Mouse (Mus musculus): Measurements from ENCODE around the gene Crlf3. TPM values are rescaled to one million over a fixed set of nuclear protein-coding genes. Genes with fewer than 3 reads are reported as not detected.
"Not testable (repeated sequence)": the region's sequence is repeated elsewhere in the genome, so short reads cannot be mapped to it uniquely, and the experiment has no call there.

Crlf3 gene
- polyA plus RNA-seq, 1 experiment from 2014 or later: 25.2 TPM

DNA sequence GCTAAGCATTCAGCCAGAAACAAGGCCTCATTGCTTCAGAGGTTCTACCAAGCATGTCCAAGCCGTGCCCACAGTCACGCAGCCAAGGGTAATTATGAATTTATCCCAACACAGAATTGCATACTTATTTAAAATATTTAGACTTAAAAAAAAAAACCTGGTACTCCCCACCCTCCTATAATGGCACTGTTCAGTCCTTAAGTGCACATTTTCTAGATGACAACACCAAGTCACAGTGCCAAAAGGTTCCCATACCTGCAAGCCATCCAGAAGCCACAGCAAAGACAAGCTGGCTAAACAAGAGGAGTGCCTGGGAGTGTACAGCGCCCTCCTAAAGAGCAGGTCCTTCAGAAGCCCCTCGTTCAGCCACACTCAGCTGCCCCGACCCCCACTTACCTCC, 27.6 kb downstream of the Crlf3 start:
- Histone ChIP-seq H3K9ac (no peak overlapping the region), H3K27ac (no peak overlapping the region), H3K9me3 (no peaks in the 10 kb centered on the region), H3K36me3 (peaks cover 24% of the 10 kb centered on the region), H3K4me1 (no peaks in the 10 kb centered on the region), H3K4me2 (replicated peaks) (no peak overlapping the region), H3K4me3 (no peak overlapping the region), H3K27me3 (replicated peaks) (no peaks in the 10 kb centered on the region)
- ATAC-seq (ENCODE audit: low FRiP score, low read depth): no peak
- WGBS: 89% methylated on average over 5 of the region's 5 CpGs

DNA sequence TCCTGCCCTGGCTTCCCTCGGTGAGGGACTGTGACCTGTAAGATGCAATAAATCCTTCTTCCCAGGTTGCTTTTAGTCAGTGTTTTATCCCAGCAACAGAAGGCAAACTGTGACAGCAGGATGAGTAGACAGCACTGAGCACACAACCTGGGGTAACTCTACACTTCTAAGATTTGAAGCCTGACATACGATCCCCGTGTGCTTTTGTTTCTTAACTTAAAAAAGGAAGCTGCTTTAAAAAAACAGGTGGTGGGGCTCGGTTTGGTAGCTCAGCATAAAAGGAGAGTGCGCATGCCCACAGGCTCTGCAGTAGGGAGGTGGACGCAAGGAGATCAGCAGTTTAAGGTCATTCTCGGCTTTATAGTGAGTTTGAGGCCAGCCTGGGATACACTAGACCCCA, 28.3 kb downstream of the Crlf3 start:
- H3K36me3 ChIP-seq: peaks cover 25% of the 10 kb centered on the region
- H3K9me3 ChIP-seq: no peaks in the 10 kb centered on the region
- ATAC-seq (ENCODE audit: low FRiP score, low read depth): no peak
- H3K4me1 ChIP-seq: no peaks in the 10 kb centered on the region
- H3K27me3 ChIP-seq (replicated peaks): no peaks in the 10 kb centered on the region
- no peak overlapping the region for H3K9ac ChIP-seq
- no peak overlapping the region for H3K4me3 ChIP-seq
- 72% methylated on average over 7 of the region's 7 CpGs for WGBS
- H3K27ac ChIP-seq: no peak overlapping the region
- H3K4me2 ChIP-seq (replicated peaks): no peak overlapping the region

DNA sequence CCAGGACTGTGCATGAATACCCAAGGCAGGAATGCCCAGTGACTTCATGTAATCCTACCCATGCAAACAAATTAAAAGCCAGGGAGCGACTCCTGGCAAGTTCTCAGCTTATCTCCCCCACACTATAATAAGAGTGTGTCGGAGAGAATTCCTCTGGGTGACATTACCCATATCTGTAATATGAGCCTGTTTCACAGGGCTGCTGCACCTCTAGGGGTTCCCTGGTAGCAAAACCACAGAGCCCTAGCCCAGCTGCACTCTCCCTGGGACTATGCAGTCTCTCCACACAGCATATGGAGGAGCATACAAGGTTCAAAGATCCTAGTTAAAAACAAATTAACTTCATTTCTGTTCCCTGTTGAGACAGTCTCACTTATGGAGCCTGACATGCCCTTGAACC, 30.7 kb downstream of the Crlf3 start:
- Histone ChIP-seq H3K4me1 (no peaks in the 10 kb centered on the region), H3K27ac (no peak overlapping the region), H3K9me3 (no peaks in the 10 kb centered on the region), H3K27me3 (replicated peaks) (no peaks in the 10 kb centered on the region), H3K4me3 (no peak overlapping the region), H3K4me2 (replicated peaks) (no peak overlapping the region), H3K36me3 (peaks cover 12% of the 10 kb centered on the region), H3K9ac (no peak overlapping the region)
- WGBS: 68% methylated on average over 2 of the region's 2 CpGs
- ATAC-seq (ENCODE audit: low FRiP score, low read depth): no peak

DNA sequence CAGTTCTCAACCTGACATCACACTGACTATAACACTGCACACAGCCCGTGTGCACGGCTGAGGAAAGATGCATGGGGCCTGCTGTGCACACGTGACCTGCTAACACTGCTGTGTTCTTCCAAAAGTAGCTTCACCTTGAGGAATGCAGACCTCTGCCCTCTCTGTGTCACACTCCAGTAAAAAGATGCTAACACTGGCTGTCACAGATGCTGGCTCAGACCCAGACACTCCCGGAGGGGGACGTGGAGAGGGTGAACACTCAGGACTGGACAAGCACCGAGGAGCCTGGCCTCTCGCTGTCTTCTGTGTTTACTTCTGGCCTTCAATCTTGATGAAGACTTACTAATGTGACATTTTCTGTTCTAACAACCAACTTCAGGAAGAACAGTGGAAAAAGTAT, 33.9 kb downstream of the Crlf3 start:
- Histone ChIP-seq H3K4me3 (no peak overlapping the region), H3K27ac (no peak overlapping the region), H3K9me3 (no peaks in the 10 kb centered on the region), H3K27me3 (replicated peaks) (no peaks in the 10 kb centered on the region), H3K4me1 (no peaks in the 10 kb centered on the region), H3K4me2 (replicated peaks) (no peak overlapping the region), H3K9ac (no peak overlapping the region), H3K36me3 (peaks cover 7% of the 10 kb centered on the region)
- ATAC-seq (ENCODE audit: low FRiP score, low read depth): no peak
- 84% methylated on average over 7 of the region's 7 CpGs for WGBS

DNA sequence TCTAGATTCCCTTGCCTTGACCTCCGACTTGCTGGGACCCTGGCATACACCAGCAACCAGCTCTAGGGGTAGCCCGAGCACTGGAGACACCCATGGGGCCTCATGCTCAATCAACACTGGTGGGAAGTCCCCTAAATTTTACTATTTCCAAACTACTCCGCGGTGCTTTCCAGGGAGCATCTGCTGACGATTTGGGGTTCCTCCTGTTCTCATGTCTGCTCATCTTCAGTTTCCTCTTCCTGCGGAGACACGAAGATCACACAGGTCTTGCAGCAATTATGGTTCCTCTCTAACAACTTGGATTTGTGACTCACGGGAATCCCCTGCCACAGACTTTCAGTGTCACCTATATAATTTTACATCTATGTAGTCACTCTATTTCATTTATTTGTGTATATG, 37.4 kb downstream of the Crlf3 start:
- 88% methylated on average over 8 of the region's 8 CpGs for WGBS
- Histone ChIP-seq H3K4me3 (no peak overlapping the region), H3K4me2 (replicated peaks) (no peak overlapping the region), H3K27ac (no peak overlapping the region), H3K27me3 (replicated peaks) (no peaks in the 10 kb centered on the region), H3K9me3 (no peaks in the 10 kb centered on the region), H3K9ac (no peak overlapping the region), H3K36me3 (peaks cover 6% of the 10 kb centered on the region), H3K4me1 (no peaks in the 10 kb centered on the region)
- ATAC-seq (ENCODE audit: low FRiP score, low read depth): no peak

DNA sequence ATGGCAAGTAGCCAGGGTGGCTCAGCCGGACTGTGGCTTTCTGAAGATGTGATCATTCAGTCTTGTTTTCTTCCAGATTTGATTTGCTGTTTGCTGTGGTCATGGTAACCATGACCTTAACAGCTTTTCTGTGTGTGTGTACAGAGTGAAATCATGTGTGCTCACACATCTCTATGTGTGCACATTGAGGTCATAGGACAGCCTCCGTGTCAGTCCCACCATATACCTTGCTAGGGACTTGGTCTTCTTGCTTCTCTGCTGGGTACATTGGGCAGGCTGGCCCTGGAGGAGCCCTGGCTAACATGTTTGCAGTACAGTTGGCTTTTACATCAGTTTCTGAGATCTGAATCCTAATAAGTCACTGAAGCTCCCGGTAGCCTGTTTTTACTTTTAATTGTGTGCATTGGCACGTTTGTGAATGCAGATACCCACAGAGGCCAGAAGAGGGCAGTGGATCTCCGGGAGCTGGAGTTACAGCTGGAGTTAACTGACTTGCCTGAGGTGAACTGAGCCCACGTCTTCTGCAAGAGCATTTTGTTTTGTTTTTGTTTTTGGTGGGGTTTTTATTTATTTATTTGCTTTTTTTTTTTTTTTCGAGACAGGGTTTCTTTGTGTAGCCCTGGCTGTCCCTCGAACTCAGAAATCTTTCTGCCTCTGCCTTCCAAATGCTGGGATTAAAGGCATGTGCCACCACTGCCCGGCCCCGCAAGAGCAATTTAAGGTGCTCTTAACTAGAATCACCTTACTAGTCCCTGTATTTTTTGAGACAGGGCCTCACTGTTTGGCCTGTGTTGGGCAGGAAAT, 38.0 kb downstream of the Crlf3 start:
- WGBS: 59% methylated on average over 10 of the region's 10 CpGs

DNA sequence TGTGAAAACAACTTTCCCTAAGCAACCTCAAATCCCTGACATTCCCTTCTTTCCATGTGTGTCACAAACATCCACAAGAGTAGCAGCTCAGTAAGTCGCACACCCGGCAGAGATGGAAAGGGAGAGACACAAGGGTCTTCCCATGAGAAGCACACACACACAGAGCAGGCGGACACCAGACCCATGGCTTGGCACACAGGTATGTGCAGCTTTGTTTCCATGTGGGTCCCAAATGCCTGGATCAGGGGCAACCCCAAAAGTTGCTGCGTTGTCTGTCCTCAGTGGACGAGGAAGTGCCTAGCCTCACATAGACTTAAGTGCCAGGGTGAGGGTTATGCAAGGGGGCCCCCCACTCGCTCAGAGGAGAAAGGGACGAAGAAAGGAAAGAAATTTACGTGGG, 43.3 kb downstream of the Crlf3 start:
- Histone ChIP-seq H3K27me3 (replicated peaks) (no peaks in the 10 kb centered on the region), H3K4me1 (no peaks in the 10 kb centered on the region), H3K4me3 (no peak overlapping the region), H3K36me3 (peaks cover 22% of the 10 kb centered on the region), H3K27ac (no peak overlapping the region), H3K4me2 (replicated peaks) (no peak overlapping the region), H3K9me3 (no peaks in the 10 kb centered on the region), H3K9ac (no peak overlapping the region)
- no peak for ATAC-seq (ENCODE audit: low FRiP score, low read depth)
- WGBS: 80% methylated on average over 8 of the region's 8 CpGs

More for the DNA sequence above, 38.0 kb downstream of the Crlf3 start:
- Histone ChIP-seq H3K27me3 (replicated peaks) (no peaks in the 10 kb centered on the region), H3K4me1 (no peaks in the 10 kb centered on the region), H3K9ac (no peak overlapping the region), H3K27ac (no peak overlapping the region), H3K4me3 (no peak overlapping the region), H3K9me3 (no peaks in the 10 kb centered on the region), H3K36me3 (0 out of 2 replicates have a peak, but pooled peaks cover 2% of the 10 kb centered on the region), H3K4me2 (replicated peaks) (no peak overlapping the region)
- no peak for ATAC-seq (ENCODE audit: low FRiP score, low read depth)

DNA sequence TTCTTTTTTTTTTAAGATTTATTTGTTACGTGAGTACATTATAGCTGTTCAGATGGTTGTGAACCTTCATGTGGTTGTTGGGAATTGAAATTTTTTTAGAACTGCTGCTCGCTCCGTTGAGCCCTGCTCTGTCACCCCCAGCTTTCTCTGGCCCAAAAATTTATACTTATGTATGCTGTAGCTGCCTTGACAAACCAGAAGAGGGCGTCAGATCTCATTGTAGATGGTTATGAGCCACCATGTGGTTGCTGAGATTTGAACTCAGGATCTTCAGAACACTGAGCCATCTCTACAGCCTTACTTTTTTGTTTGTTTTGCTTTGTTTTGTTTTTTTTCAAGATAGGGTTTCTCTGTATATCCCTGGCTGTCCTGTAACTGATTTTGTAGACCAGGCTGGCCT, 59.5 kb downstream of the Crlf3 start:
- Histone ChIP-seq H3K4me1 (no peaks in the 10 kb centered on the region), H3K4me3 (no peak overlapping the region), H3K4me2 (replicated peaks) (no peak overlapping the region), H3K27ac (no peak overlapping the region), H3K27me3 (replicated peaks) (no peaks in the 10 kb centered on the region), H3K9me3 (no peaks in the 10 kb centered on the region), H3K36me3 (peaks cover 66% of the 10 kb centered on the region), H3K9ac (no peak overlapping the region)
- ATAC-seq (ENCODE audit: low FRiP score, low read depth): no peak
- WGBS: 89% methylated on average over 4 of the region's 4 CpGs

DNA sequence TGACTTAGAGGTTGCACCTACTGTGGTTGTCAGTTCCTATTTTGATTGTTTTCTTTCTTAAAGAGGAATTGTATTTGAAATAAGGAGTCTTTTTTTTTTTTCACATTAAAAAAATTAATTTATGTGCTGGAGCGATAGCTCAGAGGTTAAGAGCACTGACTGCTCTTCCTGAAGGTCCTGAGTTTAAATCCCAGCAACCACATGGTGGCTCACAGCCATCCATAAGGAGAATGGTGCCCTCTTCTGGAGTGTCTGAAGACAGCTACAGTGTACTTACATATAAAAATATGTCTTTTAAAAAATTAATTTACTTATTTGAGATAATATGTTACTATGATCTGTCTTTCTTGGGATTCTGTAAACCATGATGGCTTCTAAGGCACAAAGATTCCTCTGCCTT, 61.0 kb downstream of the Crlf3 start:
- Histone ChIP-seq H3K4me1 (no peaks in the 10 kb centered on the region), H3K4me2 (replicated peaks) (no peak overlapping the region), H3K9ac (no peak overlapping the region), H3K27ac (no peak overlapping the region), H3K9me3 (no peaks in the 10 kb centered on the region), H3K4me3 (no peak overlapping the region), H3K36me3 (peaks cover 67% of the 10 kb centered on the region), H3K27me3 (replicated peaks) (no peaks in the 10 kb centered on the region)
- no peak for ATAC-seq (ENCODE audit: low FRiP score, low read depth)
- WGBS: 97% methylated on average over 1 of the region's 1 CpGs

DNA sequence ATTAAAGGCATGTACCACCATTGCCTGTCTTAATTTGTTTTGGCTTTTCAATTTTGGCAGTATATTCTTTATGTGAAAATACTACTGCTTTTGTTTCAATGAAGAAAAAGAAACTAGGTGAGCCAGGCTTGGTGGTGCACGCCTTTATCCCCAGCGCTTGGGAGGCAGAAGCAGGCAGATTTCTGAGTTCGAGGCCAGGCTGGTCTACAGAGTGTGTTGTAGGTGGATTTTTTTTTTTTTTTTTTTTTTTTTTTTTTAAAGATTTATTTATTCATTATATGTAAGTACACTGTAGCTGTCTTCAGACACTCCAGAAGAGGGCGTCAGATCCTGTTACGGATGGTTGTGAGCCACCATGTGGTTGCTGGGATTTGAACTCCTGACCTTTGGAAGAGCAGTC, 64.3 kb downstream of the Crlf3 start:
- H3K36me3 ChIP-seq: peaks cover 67% of the 10 kb centered on the region

More for the DNA sequence above, 64.3 kb downstream of the Crlf3 start:
- H3K9ac ChIP-seq; H3K27me3 ChIP-seq (replicated peaks); H3K9me3 ChIP-seq; ATAC-seq (ENCODE audit: low FRiP score, low read depth); H3K4me1 ChIP-seq; H3K4me3 ChIP-seq; H3K27ac ChIP-seq; H3K4me2 ChIP-seq (replicated peaks): not testable (repeated sequence)
- WGBS: 92% methylated on average over 5 of the region's 5 CpGs

Other genes with a start within 250 kb of the Crlf3 start
- 61.6 and 62.6 TPM in 2 replicates for gene Utp6, start 118.6 kb downstream of the Crlf3 start, polyA plus RNA-seq (2016; fragmentation: Nextera tagmentation; extraction: Ambion mirVana)
- gene Suz12, start 87.9 kb downstream of the Crlf3 start, polyA plus RNA-seq (2016; fragmentation: Nextera tagmentation; extraction: Ambion mirVana): 23.7 and 24.3 TPM in 2 replicates
- 9.4 and 9.5 TPM in 2 replicates for gene Atad5, start 8.4 kb upstream of the Crlf3 start, polyA plus RNA-seq (2016; fragmentation: Nextera tagmentation; extraction: Ambion mirVana)
- gene Tefm, start 61.2 kb upstream of the Crlf3 start, polyA plus RNA-seq (2016; fragmentation: Nextera tagmentation; extraction: Ambion mirVana): 25.8 and 31.6 TPM in 2 replicates
- gene Adap2, start 73.1 kb upstream of the Crlf3 start, polyA plus RNA-seq (2016; fragmentation: Nextera tagmentation; extraction: Ambion mirVana): 2.5 and 2.9 TPM in 2 replicates
- gene Rnf135, start 102.9 kb upstream of the Crlf3 start, polyA plus RNA-seq (2016; fragmentation: Nextera tagmentation; extraction: Ambion mirVana): 3.0 and 3.2 TPM in 2 replicates
- gene Rhot1, start 128.0 kb upstream of the Crlf3 start, polyA plus RNA-seq (2016; fragmentation: Nextera tagmentation; extraction: Ambion mirVana): 70.9 and 72.1 TPM in 2 replicates
- gene Rhbdl3, start 219.9 kb upstream of the Crlf3 start, polyA plus RNA-seq (2016; fragmentation: Nextera tagmentation; extraction: Ambion mirVana): 55.9 and 59.2 TPM in 2 replicates